Mouse (Mus musculus) urinary bladder, postnatal 14 days (tissue): Measurements from ENCODE around the gene Chst8.

ENCODE experiments used
- DNase-seq: peaks from one replicate; pipeline ENCODE4 v3.0.0; 2021; ENCODE audit warnings: low spot score

Gene Chst8

DNA sequence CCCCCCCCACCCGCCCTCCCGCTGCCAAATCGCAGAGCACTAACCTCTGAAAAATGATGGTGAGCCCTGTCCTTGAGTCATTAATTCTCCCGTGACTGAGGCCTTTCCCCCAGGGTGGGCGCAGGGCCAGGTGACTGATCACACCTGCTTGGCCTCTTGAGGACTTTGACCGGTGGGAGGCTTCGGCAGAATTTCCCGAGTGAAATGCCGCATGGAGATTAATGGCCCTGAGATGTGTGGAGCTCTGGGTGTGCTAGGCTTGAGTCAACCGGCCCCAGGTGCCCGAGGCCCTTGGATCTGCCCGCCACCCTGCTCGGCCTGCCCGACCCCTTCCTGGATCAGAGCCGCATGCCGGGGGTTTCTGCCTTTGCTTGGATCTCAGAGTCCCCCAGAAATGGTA is 144.6 kb downstream of the Chst8 start:
- no peak for DNase-seq

DNA sequence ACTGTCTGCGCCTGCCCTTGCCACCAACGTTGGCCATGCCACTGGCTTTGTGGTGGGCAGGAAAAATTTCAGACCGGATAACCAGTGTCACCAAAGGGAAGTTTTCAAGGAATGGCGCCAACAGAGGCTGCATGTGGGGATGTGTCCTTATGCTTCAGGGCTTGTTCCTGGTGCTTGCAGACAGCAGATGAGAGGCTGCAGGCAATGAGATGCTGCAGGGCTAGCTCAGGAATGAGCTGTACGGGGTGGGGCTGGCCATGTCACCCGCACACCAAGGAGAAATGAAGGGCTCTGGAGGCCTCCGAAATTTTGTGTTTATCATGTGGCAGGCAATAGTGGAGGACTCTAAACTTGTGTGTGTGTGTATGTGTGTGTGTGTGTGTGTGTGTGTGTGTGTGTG is 149.4 kb downstream of the Chst8 start:
- DNase-seq, result no peak

DNA sequence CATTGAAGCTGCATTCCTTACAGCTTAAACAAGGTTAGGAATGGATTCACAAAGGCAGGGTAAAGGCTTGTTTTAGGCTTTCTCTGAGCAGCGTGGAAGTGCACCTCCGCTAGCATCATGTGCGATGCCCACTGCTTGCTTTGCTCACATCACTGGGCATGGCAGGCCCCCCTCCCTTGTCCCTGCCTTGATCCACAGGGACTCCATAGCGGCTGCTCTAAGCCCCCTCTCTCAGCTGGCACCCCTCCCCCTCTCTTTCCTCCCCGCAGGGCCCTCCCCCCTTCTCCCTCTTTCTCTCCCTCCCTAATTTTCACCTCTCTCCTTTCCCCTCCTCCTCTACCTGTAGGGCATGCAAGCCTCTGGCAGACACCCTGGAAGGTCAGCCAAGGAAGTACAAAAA is 150.3 kb downstream of the Chst8 start:
- DNase-seq, result no peak

DNA sequence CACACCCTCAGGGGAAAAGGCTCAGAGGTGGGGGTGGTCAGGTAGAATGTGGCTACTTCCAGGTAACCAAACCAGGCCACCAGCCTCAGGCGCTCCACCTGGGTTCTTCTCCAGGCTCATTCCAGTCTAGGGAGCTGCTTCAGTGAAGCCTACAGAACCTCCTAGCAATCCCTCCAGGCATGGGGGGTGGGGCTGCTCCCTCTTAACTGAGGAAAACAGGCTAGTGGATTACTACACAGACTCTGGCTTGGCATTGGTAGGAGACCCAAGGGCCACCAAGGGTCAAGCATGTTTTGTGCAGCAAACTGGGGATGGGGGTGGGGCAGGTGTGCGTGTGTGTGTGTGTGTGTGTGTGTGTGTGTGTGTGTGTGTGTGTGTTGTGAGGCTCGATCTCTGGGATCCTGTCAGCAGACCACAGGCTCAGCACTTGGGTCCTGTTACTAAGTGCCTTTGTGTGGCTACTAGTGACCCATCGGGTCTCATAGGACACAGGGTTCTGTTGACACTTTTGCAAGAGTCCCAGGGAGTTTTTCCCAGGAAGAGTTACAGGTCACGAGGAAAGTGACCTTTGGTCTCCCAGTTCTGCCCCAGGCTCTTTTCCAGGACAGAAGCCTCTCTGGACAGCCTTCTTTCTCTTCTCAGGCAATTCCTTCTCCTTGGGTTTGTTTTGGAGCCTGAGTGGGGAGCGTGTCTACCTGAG is 153.0 kb downstream of the Chst8 start:
- no peak for DNase-seq

DNA sequence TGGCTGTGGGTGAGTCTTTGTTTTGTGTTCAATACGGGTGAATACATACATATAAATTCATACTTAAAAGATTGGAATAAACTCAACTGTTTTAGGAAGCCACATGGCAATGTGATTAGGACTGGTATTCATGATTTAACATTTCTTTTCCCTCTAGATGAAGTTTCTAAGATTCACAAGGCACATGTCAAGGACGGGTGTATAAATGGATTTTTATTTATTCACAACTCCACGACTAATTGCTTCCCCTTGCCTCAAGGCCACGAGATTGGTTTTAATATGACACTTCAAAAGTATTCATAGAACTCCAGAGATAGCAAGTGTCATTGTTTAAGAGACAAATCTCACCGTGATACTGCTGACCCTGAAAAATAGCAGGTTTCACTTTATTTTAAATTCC is 155.9 kb downstream of the Chst8 start, which contains the start of gene Kctd15:
Gene Kctd15 (minus strand): TSS at position 101 of the 400 bp plus-strand sequence.
- DNase-seq, result no peak

DNA sequence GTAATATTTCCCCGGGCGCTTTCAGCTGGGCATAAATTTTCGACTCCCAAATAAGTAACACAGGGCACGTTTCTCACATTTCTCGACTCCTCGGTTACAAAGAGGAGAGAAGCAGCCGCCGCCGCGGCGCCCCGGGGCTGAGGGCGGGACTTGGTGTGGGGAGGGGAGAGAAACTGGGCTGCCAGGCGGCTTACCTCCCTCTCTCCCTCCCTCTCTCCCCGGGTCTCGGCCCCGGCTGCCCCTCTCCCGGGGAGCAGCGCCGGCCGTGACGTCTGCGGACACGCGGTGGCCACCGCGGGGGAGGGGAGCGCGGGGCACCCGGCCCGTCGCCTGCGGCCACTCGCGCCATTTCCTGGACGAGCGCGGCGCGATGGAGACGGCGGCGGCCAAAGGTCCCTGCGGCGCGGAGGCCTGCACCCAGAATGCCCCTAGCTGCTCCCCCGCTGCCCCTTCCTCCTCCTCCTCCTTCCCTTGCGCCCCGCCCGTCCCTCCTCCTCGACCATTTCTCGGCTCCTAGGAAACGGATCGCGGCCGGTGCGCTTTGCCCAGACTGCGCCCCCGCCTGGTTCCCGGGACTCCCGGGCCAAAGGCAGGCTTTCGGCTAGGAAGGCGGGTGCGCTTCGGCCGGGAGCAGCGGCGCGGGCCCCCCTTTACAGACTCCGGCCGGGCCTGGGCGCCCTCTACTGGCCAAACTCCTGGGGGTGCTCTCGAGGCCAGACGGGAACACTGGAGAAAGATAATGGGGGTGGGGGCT is 157.2 kb downstream of the Chst8 start:
- peak; percentile 95 for DNase-seq

DNA sequence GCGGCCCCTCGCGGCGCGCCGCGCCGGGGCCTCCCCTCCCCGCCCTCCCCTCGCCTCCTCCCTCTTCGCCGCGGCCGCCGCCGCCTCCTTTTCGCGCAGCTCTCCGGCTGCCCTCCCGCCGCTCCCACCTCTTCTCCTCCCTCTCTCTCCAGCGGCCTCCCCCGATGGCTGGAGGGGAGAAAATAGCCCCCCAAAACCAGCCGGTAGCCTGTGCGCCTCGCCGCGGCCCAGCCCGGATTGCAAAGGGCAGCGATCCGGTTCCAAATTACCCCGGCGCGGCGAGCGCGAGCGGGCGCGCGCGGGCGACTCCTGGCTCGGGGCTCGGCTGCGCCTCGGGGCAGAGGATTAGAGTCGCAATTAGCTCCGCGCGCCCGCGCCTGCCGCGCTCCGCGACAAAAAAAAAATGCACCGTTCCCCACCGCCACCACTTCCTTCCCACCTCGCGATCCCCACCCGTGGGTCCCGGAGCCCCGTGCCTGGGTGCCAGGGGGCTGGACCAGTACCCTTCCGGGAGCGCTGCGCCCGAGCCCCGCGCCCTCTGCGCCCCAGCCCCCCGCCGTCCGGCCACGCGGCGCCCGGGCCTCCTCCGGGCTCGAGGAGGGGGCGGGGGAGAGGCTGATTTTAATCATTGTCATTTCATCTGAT is 157.9 kb downstream of the Chst8 start:
- peak; percentile 55 for DNase-seq

DNA sequence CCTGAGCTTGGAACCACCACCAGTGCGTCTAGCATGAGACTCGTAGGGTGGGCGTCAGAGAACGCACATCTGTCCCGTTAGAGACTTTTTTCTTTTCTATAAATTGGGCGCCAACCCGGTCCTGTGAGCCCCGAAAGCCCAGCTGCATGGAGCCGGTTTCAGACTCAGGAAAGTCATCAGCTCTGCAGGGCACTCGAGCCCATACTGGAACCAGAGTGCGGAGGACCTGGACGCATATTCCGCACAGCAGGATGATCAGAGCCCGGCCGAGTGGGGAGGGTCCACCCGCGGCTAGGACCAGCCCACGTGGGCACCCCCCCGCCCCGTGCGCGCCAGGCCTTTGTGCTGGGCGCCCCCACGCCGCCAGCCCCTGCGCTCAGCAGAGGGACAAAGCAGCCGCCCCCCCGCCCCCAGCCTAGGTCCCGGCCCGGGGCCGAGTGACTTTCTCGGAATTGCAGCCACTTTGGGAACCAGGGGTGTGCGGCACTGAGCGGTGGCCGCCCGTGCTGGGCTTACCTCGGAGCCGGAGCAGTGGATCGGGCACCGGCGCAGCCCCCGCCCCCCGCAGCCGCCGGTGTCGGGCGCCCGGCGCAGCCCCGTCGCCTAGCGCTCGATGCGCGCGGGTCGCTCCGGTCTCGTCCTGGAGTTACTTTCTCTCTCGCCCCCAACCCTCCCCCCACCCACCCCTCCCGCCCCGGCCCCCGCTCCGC is 158.6 kb downstream of the Chst8 start:
- no peak for DNase-seq

DNA sequence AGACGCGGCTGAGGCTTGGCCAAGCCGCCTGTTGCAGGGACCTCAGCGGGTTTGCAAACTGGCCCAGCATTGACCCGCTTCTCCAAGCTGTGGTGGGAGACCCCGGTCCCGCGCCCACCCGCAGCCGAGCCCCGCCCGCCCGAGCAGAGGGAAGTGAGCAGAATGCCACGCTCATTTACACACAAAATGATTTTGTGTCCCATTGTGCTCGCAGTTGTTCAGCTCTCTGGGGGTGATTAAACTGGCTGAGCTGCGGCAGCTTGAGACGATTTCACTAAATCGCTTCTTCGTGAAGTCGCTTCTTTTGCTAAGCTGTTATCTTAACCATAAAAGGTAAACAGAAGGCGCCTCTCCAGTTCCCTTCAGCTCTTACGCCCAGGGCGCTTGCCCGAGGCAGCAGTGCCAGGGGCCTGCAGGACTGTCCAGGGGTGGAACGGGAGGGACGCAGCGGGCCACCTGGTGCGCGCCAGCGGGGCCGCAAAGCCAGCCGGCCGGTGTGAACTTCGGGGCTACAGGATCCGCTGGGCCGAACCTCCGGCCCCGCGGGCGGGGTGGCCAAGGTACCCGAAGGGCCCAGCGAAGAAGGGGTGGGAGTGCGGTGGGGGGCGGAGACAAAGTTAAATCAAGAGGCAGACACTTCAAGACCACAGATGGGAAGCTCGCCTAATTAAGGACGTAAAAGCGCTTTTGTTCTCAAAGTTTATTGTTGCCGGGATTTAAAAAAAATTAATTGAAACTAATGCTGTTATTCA is 159.6 kb downstream of the Chst8 start:
- DNase-seq, result peak; percentile 49

DNA sequence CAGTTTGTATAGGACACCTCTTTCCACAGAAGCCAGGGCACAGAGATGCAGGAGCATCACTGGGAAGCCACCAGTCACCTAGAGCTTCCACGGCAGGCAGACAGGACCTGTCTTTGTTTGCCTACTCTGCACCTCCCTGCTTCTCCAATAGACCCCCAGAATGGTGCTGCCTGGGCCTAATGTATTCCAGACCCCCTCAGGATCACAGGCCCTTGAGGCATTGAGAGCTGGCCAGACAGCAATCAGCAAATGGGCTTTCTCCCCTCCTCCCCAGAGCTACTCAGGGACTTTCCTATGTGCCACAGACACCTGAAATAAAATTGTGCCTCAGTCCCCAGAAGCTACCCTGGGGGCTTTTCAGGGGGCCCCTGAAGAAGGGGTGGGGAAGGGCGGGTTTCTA is 161.1 kb downstream of the Chst8 start:
- DNase-seq, result no peak

DNA sequence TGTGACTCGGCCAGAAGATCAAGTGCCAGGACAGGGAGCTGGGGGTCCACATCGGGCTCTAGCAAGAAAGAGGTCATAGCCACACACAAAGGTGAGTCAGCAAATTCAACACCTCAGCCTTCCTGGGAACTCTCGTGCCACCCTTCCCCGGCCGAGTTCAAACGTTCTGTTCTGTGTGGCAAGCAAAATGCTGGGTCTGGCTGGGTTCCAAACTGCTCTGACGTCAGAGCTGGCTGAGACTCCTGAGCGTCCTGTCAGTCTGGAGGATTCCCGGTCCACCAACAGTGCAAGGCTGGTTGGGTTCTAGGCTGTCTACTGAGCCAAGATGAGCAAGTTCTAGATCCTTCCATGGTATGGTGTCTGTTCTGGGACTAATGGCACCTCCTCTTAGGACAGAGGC is 165.5 kb downstream of the Chst8 start:
- DNase-seq, result peak; percentile 80

DNA sequence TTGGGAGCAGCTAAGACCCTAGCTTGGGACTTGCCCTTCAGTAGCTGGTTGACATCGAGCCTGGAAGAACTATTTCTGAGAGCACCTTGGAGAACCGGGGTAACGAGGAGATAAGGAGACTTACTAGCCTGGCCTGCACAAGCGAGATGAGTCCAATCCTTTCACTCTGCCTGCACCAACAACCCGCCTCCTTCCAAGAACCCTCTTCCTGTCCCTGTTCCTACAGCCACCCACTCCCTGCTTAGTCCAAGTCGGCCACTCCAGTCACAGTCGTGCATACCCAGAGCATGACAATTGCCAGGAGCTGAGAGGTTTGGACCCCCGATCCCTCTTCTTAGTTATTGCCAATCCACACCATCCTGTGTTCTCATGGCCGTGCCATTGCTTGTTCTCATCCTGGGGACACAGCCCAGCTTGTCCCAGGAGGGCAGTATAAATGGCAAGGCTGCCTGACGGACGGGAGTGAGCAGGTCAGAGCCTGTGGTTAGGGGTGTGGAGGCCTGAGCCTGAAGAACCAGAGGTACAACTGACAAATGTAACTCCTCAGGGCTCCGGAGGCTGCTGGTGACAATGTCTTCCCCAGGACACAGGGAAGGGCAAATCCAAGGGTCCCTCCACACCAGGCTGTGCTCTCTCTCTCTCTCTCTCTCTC is 166.2 kb downstream of the Chst8 start:
- peak; percentile 35 for DNase-seq

DNA sequence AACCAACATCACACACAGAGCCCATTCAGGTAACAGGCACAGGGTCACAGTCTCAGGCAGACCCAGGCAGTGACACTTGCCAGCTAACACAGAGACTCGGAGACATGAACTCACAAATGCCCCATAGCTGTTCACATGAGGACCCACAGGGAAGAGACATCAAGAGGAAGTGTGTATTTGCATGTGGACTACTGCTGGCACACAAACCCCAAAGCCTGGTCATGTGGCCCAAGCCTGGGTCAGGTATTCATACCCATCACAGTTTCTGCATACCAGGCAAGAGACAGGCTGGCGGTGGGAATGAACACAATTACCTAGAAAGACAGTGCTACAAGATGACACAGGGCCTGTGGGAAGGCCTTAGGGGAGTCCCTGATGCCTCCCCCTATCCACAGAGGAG is 166.9 kb downstream of the Chst8 start:
- DNase-seq, result no peak

DNA sequence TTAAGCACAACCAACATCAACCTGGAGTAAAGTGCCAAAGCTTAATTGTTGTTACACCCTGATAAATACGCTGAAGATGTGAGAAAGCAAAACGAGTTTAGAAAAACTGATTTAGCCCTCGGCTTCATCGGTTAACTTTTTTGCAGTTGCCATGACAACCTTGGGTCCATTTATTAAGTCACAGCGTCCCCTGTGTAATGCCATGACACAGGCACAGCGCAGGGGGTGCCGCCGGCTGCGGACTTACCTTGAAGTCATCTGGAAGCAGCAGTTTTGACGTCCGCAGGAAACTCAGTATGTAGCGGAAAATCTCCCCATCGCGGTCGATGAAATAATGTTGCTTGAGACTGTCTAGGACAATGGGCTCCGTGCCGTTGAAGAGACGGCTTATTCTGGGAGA is 167.9 kb downstream of the Chst8 start:
- no peak for DNase-seq

DNA sequence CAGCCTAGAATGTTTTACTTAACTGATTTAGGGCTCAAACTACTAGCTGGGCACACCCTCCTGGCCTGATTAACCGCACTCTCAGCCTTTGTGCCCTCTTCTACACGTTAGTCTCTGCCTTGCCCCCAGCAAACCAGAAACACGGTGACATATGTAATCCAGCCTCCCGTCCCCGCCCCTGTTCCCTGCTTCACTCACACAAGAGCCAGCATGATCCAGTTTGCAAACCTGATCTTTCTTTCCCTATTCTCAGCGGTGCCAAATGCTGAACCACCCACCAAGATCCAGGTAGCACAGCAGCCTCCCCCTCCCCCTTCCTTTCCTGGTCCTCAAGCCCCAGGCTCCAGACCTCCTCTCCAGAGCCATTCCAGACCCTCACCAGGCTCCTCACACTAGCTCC is 169.2 kb downstream of the Chst8 start:
- DNase-seq, result no peak

DNA sequence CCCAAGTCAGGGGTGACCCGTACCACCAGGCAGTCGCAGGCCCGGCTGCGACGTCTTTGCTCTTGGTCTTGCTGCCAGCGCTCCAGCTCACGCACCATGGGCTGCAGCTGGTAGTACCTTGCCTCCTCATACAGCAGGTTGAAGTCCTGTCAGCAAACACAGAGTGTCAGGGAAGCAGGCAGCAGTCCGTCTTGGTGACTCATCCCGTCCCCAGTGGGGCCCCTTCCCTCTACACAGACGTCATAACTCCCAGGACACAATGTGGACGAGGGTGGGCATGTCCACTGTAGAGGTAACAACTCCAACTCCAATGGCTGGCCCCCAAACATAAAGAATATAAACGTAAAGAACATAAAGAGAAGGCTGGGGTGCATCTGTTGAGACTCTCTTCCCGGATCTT is 170.5 kb downstream of the Chst8 start:
- DNase-seq, result no peak

DNA sequence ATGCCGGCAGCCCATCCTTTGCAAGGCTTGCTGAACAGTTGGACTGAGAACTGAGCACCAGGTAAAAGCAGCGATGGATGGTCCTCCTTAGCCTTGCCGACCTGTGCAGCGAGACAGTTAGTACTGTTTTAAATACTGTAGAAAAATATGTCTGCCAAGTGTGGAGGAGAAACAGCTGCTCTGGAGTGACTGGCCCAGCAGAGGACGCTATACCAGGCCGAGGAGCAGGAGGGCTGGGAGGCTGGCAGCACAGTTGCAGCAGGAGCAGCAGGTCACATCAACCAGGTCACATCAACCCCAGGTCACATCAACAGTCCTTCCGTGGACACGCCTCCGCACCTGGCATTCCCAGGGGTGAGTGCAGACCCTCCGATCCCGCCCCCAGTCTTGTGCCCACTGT is 172.7 kb downstream of the Chst8 start:
- no peak for DNase-seq

DNA sequence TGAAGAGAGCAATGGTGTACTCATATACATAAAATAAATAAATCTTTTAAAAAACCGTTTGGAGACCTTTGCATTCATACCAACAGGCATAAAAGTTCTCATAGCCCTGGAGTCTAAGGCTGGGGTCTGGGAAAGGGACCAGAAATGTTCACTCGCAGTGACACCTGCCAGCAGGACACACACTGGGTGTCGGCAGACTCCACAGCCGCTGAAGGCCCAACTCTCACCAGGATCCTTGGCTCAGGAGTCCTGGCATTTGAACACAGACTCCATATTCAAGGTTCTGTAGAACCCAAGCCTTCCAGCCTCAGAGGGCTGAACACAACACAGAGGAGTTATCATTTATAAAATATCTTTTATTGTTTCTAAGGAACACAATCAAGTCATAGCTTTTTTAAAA is 175.8 kb downstream of the Chst8 start:
- no peak for DNase-seq

DNA sequence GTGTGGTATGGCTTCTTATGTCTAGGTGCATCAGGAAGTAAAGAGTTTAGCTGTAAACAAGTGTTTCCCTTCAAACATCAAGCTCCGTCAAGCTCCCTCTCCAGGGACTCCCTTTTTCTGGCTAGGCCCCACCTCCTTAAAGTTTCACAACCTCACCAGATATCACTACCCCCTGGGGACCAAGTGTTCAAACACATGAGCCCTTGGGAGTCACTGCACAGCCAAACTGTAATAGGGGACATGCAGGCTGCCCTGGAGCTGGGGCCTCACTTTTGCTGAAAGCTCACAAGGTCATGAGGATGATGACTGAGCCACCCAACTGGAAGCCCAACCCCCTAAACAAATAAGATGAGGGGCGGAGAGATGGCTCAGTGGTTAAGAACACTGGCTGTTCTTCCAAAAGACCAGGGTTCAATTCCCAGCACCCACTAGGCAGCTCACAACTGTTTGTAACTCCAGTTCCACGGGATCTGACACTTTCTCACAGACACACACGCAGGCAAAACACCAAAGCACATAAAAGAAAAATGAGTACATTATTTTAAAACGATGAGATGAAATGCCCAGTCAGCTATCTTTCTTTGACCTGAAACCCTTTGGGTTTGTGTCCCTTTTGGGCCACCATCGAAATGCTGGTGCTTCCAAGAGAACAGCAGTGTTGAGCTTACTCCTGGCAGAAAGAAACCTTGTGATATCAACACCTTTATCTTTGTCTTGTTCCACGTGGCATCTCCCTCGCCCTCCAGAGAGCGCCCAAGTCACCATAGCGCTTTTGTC is 179.4 kb downstream of the Chst8 start:
- DNase-seq, result no peak
